Mouse (Mus musculus) urinary bladder, postnatal 25 days (tissue): ENCODE data around the gene Ptrhd1.
"Not testable (repeated sequence)": the region's sequence is repeated elsewhere in the genome, so short reads cannot be mapped to it uniquely, and the experiment has no call there.

Source experiments
- DNase-seq: peaks from one replicate; pipeline ENCODE4 v3.0.0; 2022; ENCODE audit warnings: low spot score

Gene Ptrhd1

DNA sequence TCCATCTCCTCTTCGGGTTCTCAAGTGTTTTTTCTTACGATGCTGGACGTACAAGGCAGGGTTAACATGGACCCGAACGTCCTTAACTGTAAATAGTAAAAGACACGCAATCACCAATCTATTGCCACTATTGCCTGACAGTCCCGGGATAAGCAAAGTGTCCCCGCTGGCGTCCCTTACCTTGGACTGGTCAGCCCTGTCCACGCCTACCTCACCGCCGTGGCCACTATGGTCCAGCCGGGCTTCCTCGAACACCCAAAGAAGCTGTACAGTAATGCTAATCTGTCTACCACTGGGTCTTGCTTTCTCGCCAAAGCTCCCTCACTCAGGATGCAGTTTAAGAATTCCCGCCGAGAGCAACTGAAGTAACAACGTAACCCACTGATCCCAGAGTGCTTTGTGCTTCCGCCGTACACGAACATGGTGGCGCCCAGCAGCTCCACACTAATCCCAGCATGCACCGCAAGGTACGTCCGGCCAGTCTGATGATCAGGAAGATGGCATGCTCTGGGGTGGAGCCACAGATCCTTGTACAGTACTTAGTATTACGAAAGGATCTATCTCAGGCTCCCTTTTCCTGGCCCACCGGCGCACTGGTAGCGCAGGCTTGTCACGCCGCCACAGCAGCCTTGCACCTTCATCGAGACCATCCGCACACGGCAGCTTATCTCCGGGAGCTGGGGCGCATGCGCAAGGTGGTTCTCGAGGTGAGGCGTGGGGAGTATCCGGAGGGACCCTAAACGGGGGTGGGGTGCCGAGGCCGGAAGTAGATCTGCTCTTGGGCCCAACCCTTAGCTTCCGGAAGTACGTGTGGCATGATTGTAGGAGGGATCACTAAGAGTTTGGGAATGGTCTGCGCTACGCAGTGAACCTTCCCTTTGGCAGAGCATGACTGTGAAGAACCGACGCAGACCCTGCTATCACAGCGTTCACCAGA, at the start of gene Ptrhd1, which contains the start of gene Cenpo:
TSS of gene Ptrhd1 (plus strand) at position 456 of the 937 bp plus-strand sequence.
TSS of gene Cenpo (minus strand) at position 723 of the 937 bp plus-strand sequence.
- peak; percentile 90 for DNase-seq

DNA sequence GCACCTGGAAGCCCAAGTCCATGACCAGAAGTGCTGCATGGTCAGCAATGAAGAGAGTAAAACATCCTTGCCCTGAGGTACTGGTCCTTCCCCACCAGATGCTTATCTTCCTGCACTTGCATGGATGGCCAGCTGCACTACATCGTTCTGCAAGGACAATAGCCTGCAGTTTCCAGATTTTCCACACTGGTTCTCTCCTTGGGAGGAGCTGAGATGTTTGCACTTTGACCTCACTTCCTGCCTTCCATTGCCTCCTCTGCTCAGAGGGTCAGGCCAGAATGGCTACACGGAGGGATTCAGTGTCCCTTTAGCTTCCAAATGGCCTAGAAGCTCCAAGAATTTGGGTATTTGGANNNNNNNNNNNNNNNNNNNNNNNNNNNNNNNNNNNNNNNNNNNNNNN, 49.2 kb upstream of the Ptrhd1 start:
- DNase-seq: no peak

GRCm38 (mm10) chr12:4188171-4189059, 45.4 kb upstream of the Ptrhd1 start:
- peak; percentile 58 for DNase-seq

- DNase-seq: no peak
Measured at GRCm38 (mm10) chr12:4189060-4189447, 44.8 kb upstream of the Ptrhd1 start.

DNA sequence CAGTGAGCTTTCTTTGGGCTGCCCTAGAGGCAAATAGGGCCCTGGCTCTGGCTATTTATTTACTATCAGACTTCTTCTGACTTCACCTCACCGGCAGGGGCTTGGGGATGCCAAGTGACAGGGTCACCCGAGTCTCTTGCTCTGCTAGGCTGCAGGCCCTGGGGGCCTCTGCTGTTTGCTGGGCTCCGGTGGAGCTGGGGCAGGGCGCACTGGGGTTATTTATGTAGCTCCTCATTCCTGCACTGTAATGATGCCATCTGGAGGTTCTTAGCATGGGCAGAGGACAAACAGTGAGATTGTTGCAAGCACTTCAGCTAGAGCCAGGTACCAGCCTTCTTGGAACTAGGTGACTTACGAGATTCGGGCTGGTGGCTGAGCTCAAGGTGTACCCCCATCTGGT, 41.3 kb upstream of the Ptrhd1 start:
- DNase-seq: no peak

DNA sequence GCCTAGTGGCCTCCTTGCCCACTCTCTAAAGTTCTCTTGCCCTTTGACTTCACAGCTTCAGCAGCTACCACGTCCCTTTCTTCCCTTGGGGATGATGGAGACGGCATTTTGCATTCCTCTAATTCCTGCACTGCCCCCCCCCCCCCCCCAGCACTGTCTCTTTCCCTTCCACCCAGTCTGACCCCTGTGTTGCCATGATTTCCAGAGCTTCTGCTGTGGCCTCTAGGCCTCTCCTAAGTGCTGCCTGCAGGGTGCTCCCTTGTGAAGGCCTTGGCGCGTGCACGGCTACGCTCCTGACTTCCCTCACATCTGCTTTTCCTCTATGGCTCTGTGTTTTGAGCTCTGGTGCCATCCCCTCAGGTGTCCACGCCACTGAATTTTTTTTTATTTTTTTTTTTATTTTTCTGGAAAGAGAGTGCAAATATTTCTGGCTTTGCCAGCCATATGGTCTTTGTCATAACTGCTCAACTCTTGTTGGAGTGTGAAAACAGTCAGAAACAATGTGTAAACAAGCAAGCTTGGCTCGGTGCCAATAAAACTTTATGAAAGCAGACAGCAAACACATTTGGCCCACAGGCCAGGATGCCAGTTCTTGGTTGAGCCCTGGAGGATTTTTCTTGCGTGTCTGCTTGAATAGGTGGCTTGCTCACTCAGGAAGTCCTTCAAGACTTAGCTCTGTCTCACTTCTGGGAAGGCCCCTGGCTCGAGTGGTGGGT, 40.6 kb upstream of the Ptrhd1 start:
- DNase-seq: no peak

DNA sequence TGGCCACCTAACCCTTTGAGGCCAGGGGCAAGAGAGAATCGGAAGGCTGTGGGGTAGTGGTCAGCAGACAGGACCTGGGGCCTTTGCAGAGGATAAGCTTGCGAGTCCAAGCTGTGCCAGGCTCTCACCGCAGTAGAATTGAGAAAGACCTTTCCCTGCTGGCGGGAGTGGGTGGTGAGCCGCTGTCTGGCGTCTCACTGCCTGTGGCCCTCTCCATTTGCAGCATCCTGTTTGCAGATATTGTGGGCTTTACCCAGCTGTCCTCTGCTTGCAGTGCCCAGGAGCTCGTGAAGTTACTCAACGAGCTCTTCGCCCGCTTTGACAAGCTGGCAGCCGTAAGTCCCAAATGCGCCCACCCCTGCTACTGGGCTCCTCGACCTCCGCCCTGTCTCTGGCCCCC, 39.2 kb upstream of the Ptrhd1 start:
- no peak for DNase-seq

GRCm38 (mm10) chr12:4198702-4199101, 35.1 kb upstream of the Ptrhd1 start:
- DNase-seq: no peak

DNA sequence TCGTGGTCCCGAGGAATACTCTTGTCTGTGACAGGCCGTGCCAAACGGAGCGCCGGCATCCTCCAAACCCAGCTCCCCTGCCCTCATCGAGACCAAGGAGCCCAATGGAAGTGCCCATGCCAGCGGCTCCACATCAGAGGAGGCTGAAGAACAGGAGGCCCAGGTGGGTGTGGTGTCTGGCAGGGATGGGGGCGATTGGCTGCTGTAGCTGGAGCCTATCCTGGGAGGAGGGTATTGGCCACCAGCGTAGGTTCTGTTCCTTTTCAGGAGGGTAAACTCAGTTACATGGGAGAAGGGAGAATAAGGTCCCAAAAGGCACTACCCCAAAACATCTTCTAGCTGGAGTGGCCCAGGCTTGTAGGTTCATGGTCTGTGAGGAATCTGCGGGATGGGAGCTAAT, 34.6 kb upstream of the Ptrhd1 start:
- no peak for DNase-seq

DNA sequence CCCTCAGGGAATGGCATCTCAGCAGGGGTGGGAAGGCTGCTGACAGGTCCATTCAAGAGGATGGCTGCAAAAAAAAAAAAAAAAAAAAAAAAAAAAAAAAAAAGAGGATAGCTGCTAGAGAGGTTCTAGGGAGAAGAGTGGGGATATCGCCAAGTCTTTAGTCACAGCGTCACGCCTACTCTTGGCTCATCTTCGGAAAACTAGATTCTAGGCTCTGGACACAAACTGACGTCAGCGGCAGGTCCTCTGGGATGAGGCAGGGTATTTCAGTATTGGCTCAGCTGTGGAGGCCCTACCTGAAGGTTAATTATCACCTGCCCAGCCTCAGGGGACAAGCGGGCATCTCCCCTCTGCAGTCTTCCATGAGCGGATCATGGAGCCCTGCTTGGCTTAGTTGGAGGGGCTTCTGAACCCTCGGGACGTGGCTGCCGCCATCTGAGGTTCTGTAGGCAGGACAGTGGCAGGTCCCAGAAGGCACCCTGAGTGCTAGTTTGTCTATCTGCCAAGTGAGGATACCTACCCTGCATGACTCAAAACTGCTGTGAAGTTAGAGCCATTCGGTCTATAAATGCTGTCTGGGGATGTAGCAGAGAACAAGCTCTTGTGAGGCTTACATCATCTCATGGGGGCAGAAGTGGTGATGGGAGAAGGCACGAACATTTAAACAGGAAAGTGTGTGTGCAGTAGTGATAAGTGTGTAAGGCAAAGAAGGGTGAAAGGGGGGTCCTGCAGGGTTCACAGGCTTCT, 32.2 kb upstream of the Ptrhd1 start:
- no peak for DNase-seq

GRCm38 (mm10) chr12:4202206-4202605, 31.6 kb upstream of the Ptrhd1 start:
- DNase-seq: no peak

DNA sequence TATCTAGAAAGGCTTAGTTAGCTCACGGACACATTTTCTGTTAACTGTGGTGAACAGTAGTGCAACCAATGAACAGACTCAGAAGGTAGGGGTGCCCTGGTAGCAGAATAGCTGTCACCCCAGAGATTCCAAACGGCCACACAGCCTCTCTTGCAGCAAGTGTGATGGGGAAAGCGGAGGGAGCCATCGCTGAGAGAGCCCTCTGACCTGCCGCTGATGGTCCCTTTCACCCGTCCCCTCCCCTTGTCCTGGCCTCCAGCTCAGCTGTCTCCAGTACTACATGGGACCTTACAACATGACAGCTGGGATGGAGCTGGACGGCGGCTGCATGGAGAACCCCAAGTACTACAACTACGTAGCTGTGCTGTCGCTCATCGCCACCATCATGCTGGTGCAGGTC, 27.7 kb upstream of the Ptrhd1 start:
- DNase-seq: no peak

GRCm38 (mm10) chr12:4208405-4209133, 25.3 kb upstream of the Ptrhd1 start:
- DNase-seq: peak; percentile 38

- DNase-seq: no peak
Measured at GRCm38 (mm10) chr12:4209196-4209595, 24.6 kb upstream of the Ptrhd1 start.

DNA sequence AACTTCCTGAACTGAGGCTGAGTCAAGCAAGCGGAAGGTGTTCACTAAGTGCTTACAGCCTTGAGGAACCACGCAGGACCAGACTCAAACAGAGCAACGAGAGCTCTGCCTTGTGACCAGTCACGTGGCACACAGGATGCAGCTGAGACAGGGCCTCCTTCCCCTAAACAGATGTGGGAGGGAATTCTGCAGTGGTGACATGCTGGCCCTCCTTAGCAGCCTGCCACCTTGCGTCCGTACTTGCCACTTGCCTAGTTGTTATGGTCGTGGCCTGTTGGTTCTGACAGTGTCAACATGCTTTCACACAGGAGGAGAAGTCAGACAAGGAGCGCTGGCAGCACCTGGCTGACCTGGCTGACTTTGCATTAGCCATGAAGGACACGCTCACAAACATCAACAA, 22.7 kb upstream of the Ptrhd1 start:
- DNase-seq: no peak

DNA sequence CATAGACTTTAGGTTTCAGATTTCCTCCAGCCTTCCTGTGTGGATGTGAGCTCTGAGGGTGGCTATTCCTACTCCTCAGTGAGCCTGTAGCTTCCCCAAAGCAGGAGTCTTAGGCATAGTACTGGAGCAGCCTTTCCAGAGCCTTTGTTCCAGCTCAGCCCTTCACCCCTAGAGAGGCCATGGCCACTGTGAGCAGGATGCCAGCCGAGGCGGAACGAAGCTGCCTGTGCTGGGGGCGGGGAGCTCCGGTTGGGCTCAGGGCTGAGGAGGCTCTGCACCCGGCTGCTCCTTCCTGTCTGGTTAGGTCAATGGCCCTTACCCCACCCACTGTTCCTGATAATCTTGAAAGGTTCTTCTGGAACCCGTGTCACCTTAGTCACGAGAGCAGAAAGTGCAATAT, 20.9 kb upstream of the Ptrhd1 start:
- DNase-seq: no peak

DNA sequence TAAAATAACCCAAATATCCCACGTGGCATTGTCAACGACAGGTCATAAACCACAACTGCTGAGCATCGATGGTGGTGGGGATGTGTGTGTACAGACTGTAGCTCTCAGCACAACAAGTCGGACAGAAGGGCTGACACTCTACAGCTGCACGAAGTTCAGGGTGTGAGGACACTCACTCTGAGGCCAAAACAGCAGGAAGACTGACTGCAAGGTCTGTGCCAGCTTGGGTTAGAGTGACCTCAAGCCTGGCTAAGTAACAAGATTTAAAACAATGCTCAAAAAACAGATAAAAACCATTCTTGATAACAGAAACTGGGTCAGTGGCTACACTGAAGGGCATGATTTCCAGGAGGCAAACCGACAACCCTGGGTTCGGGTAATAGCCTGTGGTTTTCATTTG, 3.7 kb upstream of the Ptrhd1 start:
- DNase-seq: no peak

GRCm38 (mm10) chr12:4232777-4233176, 1.1 kb upstream of the Ptrhd1 start:
- DNase-seq: no peak

DNA sequence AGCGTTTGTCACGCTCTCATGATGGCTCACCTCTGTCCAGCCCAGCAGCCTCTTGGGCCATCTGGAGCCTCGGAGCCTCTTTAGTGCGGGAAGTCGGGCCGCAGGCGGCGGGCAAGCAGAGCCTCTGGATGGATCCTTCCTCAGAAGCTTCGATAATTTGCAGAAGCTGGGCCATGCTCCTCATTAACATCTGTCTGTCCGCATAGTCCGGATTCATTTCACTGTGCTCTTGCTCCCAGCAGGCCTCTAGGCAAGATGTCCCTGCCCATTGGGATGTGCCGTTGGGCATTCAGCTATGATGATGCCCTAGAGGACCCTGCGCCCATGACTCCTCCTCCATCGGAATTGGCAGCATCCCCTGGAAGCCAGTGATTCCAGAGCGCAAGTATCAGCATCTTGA, 3.7 kb downstream of the Ptrhd1 start:
- no peak for DNase-seq

- DNase-seq: not testable (repeated sequence)
Measured at GRCm38 (mm10) chr12:4240281-4240680, 6.5 kb downstream of the Ptrhd1 start.

DNA sequence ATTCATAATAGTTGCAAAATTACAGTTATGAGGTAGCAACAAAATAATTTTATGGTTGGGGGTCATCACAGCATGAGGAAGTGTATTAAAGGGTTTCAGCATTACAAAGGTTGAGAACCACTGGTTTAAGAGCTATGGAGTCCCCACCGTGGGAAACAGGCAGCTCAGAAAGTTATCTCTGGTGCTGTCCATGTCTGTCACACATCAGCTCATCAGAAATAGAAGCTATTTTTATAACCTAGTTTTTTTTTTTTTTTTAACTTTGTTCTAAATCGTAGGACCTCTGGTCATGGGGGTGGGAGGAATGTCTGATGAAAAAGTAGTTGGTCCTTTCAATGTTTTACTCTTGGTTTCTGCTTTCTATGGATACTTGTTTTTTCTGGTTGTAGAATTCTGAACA, 10.0 kb downstream of the Ptrhd1 start:
- no peak for DNase-seq
